Mouse (Mus musculus): Measurements from ENCODE around the gene Gm43720. TPM values are rescaled to one million over a fixed set of nuclear protein-coding genes. Genes with fewer than 3 reads are reported as not detected.

The Gm43720 gene
- polyA plus RNA-seq (2015; fragmentation: Nextera tagmentation; extraction: Ambion mirVana): 0.10 and 0.19 TPM in 2 replicates

GRCm38 (mm10) chr5:138279585-138280424 is at the start of gene Gm43720, which contains the start of the genes Gpc2 and Stag3:
Gene Gm43720, minus strand, starts transcription at chr5:138279958.
Gene Gpc2, minus strand, starts transcription at chr5:138280005.
Gene Stag3, plus strand, starts transcription at chr5:138280240.
- ATAC-seq: peak; percentile 99
- WGBS: under 1% methylated on average over 56 of the region's 56 CpGs
- H3K27me3 ChIP-seq: peaks cover 8% of the 10 kb centered on the region

DNA sequence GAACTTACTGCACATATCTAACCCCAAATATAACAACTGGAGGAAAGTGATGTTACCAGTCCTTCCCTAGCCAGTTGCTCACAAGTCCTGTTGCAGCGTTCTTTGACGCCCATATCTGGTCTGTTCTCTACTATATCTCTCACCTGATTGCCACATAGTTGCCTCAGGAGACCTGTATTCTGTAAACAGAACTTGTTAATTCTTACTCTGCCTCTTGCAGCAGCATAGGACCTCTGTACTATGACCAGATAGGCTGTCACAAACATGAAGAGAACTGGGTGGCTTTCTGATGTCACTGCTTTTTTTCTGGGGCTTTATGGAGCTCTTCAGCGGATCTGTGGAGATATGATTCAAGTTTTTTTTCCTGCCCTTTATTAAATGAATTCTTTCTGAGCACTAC is 33.0 kb upstream of the Gm43720 start:
- ATAC-seq: no peak
- no peak overlapping the region for H3K4me3 ChIP-seq (replicated peaks)
- no peaks in the 10 kb centered on the region for H3K27me3 ChIP-seq
- H3K36me3 ChIP-seq: no peaks in the 10 kb centered on the region
- no peak overlapping the region for H3K27ac ChIP-seq
- 91% methylated on average over 3 of the region's 3 CpGs for WGBS
- no peak overlapping the region for H3K4me2 ChIP-seq (replicated peaks)
- no peak overlapping the region for H3K9ac ChIP-seq (replicated peaks)
- no peaks in the 10 kb centered on the region for H3K9me3 ChIP-seq
- H3K4me1 ChIP-seq (replicated peaks): no peaks in the 10 kb centered on the region

More at GRCm38 (mm10) chr5:138279585-138280424, at the start of gene Gm43720, which contains the start of the genes Gpc2 and Stag3:
- peaks cover 31% of the 10 kb centered on the region for H3K36me3 ChIP-seq
- H3K4me1 ChIP-seq (replicated peaks): peaks cover 43% of the 10 kb centered on the region
- H3K9ac ChIP-seq (replicated peaks): peak within 1 kb of the TSS; percentile 94
- peak within 1 kb of the TSS; percentile 96 for H3K4me2 ChIP-seq (replicated peaks)
- peak within 1 kb of the TSS; percentile 81 for H3K27ac ChIP-seq
- peak within 1 kb of the TSS; percentile 85 for H3K4me3 ChIP-seq (replicated peaks)
- peaks cover 4% of the 10 kb centered on the region; the same call in 1 of the 2 replicates for H3K9me3 ChIP-seq

DNA sequence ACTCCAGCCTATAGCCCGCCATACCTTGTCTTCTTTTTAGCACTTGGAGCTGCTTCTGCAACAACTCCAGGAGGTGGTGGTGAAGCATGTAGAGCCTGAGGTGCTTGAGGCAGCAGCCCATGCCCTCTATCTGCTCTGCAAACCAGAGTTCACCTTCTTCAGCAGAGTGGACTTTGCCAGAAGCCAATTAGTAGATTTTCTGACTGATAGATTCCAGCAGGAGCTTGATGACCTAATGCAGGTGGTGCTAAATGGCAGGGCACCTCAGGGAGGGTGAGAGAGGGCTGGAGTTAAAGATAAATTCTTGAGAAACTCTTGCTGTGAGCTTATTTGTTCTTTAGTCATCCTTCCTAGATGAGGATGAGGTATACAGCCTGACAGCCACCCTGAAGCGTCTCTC is 19.9 kb upstream of the Gm43720 start:
- ATAC-seq: no peak
- Histone ChIP-seq H3K9me3 (no peaks in the 10 kb centered on the region), H3K4me1 (replicated peaks) (no peaks in the 10 kb centered on the region), H3K27ac (no peak overlapping the region), H3K36me3 (no peaks in the 10 kb centered on the region), H3K9ac (replicated peaks) (no peak overlapping the region), H3K4me3 (replicated peaks) (no peak overlapping the region), H3K4me2 (replicated peaks) (no peak overlapping the region), H3K27me3 (no peaks in the 10 kb centered on the region)
- WGBS: 87% methylated on average over 2 of the region's 2 CpGs

DNA sequence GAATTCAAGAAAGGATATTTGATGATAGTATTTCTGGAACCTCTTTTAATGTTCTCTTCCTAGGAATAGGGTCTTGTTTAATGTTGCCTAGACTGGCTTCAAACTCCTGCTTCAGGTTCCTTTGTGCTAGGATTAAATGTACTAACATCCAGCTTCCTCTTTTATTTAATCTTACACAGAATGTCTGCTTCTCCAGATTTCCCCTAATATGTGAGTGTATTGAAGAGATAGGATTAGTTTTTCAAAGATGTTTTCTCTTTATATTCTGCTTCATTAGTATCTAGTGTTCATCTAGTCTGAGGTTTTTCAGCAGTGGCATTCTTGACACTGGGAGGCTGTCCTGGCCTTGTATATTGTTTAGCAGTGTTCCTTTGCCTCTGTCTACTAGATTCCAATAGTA is 14.4 kb upstream of the Gm43720 start:
- no peaks in the 10 kb centered on the region for H3K36me3 ChIP-seq
- no peak overlapping the region for H3K9ac ChIP-seq (replicated peaks)
- ATAC-seq: no peak
- H3K27ac ChIP-seq: no peak overlapping the region
- no peaks in the 10 kb centered on the region for H3K9me3 ChIP-seq
- H3K4me3 ChIP-seq (replicated peaks): no peak overlapping the region
- no peaks in the 10 kb centered on the region for H3K4me1 ChIP-seq (replicated peaks)
- no peak overlapping the region for H3K4me2 ChIP-seq (replicated peaks)
- no peaks in the 10 kb centered on the region for H3K27me3 ChIP-seq

- no peak overlapping the region for H3K27ac ChIP-seq
- H3K9ac ChIP-seq (replicated peaks): no peak overlapping the region
- WGBS: 82% methylated on average over 1 of the region's 1 CpGs
- no peaks in the 10 kb centered on the region for H3K36me3 ChIP-seq
- no peaks in the 10 kb centered on the region for H3K9me3 ChIP-seq
- no peak overlapping the region for H3K4me2 ChIP-seq (replicated peaks)
- H3K4me3 ChIP-seq (replicated peaks): no peak overlapping the region
- no peak for ATAC-seq
- H3K4me1 ChIP-seq (replicated peaks): no peaks in the 10 kb centered on the region
- H3K27me3 ChIP-seq: no peaks in the 10 kb centered on the region
Observed at GRCm38 (mm10) chr5:138291638-138292037, 11.9 kb upstream of the Gm43720 start.

DNA sequence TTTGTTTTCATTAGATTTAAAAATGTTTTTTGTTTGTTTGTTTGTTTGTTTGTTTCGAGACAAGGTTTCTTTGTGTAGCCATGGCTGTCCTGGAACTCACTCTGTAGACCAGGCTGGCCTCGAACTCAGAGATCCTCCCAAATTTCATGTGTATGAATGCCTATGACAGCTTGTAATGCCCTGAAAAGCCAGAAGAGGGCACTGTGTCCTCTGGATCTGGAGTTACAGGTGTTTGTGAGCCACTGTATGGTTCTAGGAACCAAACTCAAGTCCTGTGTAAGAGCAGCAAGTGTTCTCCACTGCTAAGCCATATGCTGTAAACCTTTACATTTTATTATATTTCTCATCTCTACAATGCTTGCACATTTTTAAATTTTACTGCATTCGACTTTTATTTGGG is 8.1 kb upstream of the Gm43720 start:
- Histone ChIP-seq H3K36me3 (no peaks in the 10 kb centered on the region), H3K9me3 (no peaks in the 10 kb centered on the region), H3K4me2 (replicated peaks) (no peak overlapping the region), H3K4me3 (replicated peaks) (no peak overlapping the region), H3K27me3 (no peaks in the 10 kb centered on the region), H3K4me1 (replicated peaks) (no peaks in the 10 kb centered on the region), H3K9ac (replicated peaks) (no peak overlapping the region), H3K27ac (no peak overlapping the region)
- 75% methylated on average over 3 of the region's 3 CpGs for WGBS
- ATAC-seq: no peak

GRCm38 (mm10) chr5:138283540-138283939 is 3.8 kb upstream of the Gm43720 start:
- Histone ChIP-seq H3K27ac (no peak overlapping the region), H3K4me2 (replicated peaks) (no peak overlapping the region), H3K4me3 (replicated peaks) (no peak overlapping the region), H3K9ac (replicated peaks) (no peak overlapping the region), H3K4me1 (replicated peaks) (peaks cover 6% of the 10 kb centered on the region), H3K36me3 (no peaks in the 10 kb centered on the region), H3K27me3 (peaks cover 8% of the 10 kb centered on the region), H3K9me3 (peaks cover 4% of the 10 kb centered on the region; the same call in 1 of the 2 replicates)
- WGBS: 48% methylated on average over 1 of the region's 1 CpGs
- no peak for ATAC-seq

GRCm38 (mm10) chr5:138281798-138282197 is 2.0 kb upstream of the Gm43720 start:
- Histone ChIP-seq H3K4me2 (replicated peaks) (no peak overlapping the region), H3K4me3 (replicated peaks) (no peak overlapping the region), H3K9me3 (peaks cover 4% of the 10 kb centered on the region; the same call in 1 of the 2 replicates), H3K27me3 (peaks cover 8% of the 10 kb centered on the region), H3K4me1 (replicated peaks) (peaks cover 23% of the 10 kb centered on the region), H3K27ac (no peak overlapping the region), H3K9ac (replicated peaks) (no peak overlapping the region), H3K36me3 (peaks cover 15% of the 10 kb centered on the region)
- no peak for ATAC-seq
- WGBS: 84% methylated on average over 2 of the region's 2 CpGs

DNA sequence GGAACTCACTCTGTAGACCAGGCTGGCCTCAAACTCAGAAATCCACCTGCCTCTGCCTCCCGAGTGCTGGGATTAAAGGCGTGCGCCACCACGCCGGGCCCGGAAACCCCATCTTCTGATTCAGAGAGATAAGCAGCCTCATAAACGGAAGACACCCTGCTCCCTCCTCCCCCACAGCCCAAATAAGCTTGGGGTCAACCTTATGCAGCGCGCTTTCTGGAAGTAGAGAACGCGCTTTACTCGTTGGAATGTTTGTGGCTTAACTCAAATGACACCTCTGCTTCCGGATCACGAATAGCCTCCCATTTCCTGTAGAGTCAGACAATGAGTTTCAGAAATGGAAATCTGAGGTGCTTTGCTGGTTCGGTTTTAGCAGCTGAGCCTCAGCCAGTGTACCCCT is 1.1 kb upstream of the Gm43720 start:
- H3K4me2 ChIP-seq (replicated peaks): peak overlapping the region; percentile 96; the same call in 1 of the 2 replicates
- H3K4me3 ChIP-seq (replicated peaks): no peak overlapping the region
- no peak overlapping the region for H3K9ac ChIP-seq (replicated peaks)
- ATAC-seq: no peak
- H3K9me3 ChIP-seq: peaks cover 4% of the 10 kb centered on the region; the same call in 1 of the 2 replicates
- peaks cover 23% of the 10 kb centered on the region for H3K36me3 ChIP-seq
- H3K27ac ChIP-seq: no peak overlapping the region
- H3K4me1 ChIP-seq (replicated peaks): peaks cover 33% of the 10 kb centered on the region
- 93% methylated on average over 15 of the region's 15 CpGs for WGBS
- peaks cover 8% of the 10 kb centered on the region for H3K27me3 ChIP-seq

DNA sequence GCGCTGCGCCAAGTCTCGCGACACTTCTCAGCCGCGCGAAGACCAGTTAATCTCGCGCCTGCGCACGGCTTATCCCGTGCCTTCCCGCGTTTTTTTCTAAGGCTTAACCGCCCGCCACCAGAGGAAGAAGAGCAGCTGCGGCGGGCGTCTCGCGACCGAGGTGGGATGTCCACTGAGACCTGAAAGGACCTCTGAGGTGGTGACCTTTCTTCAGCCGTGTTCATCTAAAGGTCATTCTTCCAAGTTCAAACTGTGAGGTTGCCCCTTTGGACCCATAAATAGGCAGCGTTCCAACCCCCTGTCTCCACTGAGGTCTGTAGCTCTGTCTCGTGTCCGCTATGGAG is 639 bp upstream of the Gm43720 start:
- Histone ChIP-seq H3K9me3 (peaks cover 4% of the 10 kb centered on the region; the same call in 1 of the 2 replicates), H3K27ac (no peak overlapping the region), H3K4me1 (replicated peaks) (peaks cover 37% of the 10 kb centered on the region), H3K4me3 (replicated peaks) (peak overlapping the region; percentile 85), H3K4me2 (replicated peaks) (peak overlapping the region; percentile 96), H3K36me3 (peaks cover 27% of the 10 kb centered on the region), H3K27me3 (peaks cover 8% of the 10 kb centered on the region), H3K9ac (replicated peaks) (no peak overlapping the region)
- 21% methylated on average over 26 of the region's 26 CpGs for WGBS
- peak; percentile 1; the same call in 1 of the 2 replicates for ATAC-seq

DNA sequence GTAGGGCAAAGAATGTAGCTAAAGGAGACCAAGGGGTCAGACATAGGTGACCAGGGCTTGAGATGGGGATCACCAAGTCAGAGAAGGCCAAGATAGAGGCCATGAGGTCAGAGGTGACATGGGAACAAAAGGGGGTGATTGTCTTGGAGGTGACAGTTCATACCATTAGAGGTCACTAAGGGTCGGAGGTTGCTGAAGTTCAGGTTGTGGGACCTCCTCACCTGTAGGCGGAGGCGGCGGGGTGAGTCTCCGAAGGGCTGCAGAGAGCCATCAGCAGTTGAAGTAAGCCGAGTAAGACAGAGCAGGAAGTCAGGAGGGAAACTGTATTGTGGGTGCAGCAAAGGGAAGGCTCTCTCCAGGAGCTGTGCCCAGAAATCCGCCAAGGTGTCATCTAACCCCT is 1.8 kb downstream of the Gm43720 start:
- Histone ChIP-seq H3K27ac (no peak overlapping the region), H3K4me1 (replicated peaks) (peaks cover 61% of the 10 kb centered on the region), H3K27me3 (peaks cover 8% of the 10 kb centered on the region), H3K9me3 (peaks cover 4% of the 10 kb centered on the region; the same call in 1 of the 2 replicates), H3K4me3 (replicated peaks) (peak overlapping the region; percentile 85), H3K4me2 (replicated peaks) (peak overlapping the region; percentile 96), H3K36me3 (peaks cover 38% of the 10 kb centered on the region), H3K9ac (replicated peaks) (peak overlapping the region; percentile 94)
- ATAC-seq: no peak
- 89% methylated on average over 7 of the region's 7 CpGs for WGBS

DNA sequence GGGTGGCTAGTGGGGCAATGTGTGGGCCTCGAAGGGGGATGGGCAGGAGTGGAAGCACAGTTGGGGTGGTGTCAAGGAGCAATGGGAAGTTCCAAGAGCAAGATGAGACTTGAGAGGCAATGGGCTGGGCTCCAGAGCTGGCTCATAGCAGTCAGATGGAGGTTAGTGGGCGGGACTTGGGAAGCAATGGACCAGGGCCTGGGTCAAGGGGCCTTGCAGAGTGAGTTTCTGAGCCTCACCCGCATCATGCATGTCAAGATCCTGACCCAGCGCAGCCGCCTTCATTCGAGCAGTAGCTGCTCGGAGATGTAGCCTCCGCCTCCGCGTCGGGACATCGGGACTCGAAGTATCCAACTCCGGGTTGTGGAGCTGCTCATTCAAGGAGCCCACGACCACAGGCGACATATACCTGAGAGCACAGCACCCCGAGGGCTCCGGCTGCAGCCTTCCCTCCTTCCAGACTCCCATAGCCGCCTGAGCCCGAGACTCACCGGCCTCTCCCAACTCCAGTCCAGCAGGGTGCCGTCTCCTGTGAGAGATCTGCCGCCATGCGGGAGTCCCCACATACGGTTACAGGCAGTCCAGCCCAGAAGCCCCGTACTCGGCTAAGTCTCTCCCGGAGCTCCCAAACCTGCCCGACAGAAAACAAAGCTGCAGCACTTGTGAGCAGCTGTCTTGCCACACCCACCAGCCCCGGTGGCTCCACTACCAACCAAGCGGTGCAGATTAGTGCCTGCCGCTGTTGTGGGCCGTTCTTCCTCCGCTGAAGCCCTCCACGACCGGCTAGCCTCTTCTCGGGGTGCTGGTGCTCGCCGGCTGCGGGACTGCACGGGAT is 4.3 kb downstream of the Gm43720 start:
- peaks cover 38% of the 10 kb centered on the region for H3K36me3 ChIP-seq
- peak overlapping the region; percentile 68 for H3K9ac ChIP-seq (replicated peaks)
- H3K9me3 ChIP-seq: no peaks in the 10 kb centered on the region; the same call in 1 of the 2 replicates
- peaks cover 3% of the 10 kb centered on the region; the same call in 1 of the 2 replicates for H3K27me3 ChIP-seq
- peaks cover 70% of the 10 kb centered on the region for H3K4me1 ChIP-seq (replicated peaks)
- H3K4me3 ChIP-seq (replicated peaks): peak overlapping the region; percentile 85
- 0 out of 2 replicates have a peak overlapping the region, but pooled peaks have one; percentile 31 for H3K27ac ChIP-seq
- no peak for ATAC-seq
- WGBS: 6% methylated on average over 41 of the region's 41 CpGs
- H3K4me2 ChIP-seq (replicated peaks): peak overlapping the region; percentile 96
